ENCODE assay signal across 8 mouse cellular contexts in the genomic region with DNA sequence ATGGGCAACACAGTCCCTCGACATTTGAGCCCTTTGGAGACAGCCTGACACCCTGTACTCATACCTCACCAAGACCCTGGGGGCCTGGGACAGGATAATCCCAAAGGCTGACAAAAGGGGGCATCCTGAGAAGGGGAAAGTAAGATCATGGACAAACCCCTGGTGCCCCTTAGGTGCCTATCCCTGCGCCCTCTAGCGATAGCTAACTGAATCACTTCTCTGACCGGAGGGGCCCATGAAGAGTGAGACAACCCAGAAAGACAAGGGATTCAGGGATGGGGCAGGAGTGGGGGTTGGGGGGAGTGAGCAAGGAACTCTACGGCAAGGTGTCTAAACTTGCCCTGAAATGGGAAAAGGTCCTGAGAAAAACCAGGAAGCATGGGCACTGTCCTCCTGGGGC. TPM values are rescaled to one million over a fixed set of nuclear protein-coding genes. Genes with fewer than 3 reads are reported as not detected.
A peak's percentile ranks its signal among the peaks of the same experiment; 100 is the strongest.
DNase-seq lines count a peak whose midpoint lies in the region; ATAC-seq and TF ChIP-seq lines count a peak whose summit lies in the region.

No protein-coding gene starts in this region.

- ATAC-seq in hindbrain, postnatal 0 days: no peak
- no peak for ATAC-seq in hindbrain, embryonic 14.5 days (ENCODE audit: low FRiP score)

- H3K4me2 ChIP-seq in hindbrain, postnatal 0 days (ENCODE audit: low read depth, low read length): no peak overlapping the region
- no peak overlapping the region for H3K4me2 ChIP-seq in hindbrain, embryonic 14.5 days (replicated peaks)

- H3K4me1 ChIP-seq in hindbrain, postnatal 0 days (ENCODE audit: insufficient read depth, low read length): peaks cover 9% of the 10 kb centered on the region; the same call in 1 of the 2 replicates
- H3K4me1 ChIP-seq in hindbrain, embryonic 14.5 days (replicated peaks; ENCODE audit: control insufficient read depth, insufficient read depth, low read length): peaks cover 10% of the 10 kb centered on the region
- H3K4me1 ChIP-seq in ES-Bruce4 (ENCODE audit: control insufficient read depth, insufficient read depth, low read length): no peaks in the 10 kb centered on the region

- 0 out of 2 replicates have a peak, but pooled peaks cover 7% of the 10 kb centered on the region for H3K27me3 ChIP-seq in hindbrain, postnatal 0 days (ENCODE audit: insufficient read depth, low read length)
- peaks cover 59% of the 10 kb centered on the region for H3K27me3 ChIP-seq in hindbrain, embryonic 14.5 days (ENCODE audit: control insufficient read depth, insufficient read depth, low read length)
- peaks cover 17% of the 10 kb centered on the region for H3K27me3 ChIP-seq in C2C12 (ENCODE audit: control insufficient read depth, insufficient read depth, insufficient read length)
- H3K27me3 ChIP-seq in ES-Bruce4 (ENCODE audit: control insufficient read depth, insufficient read depth, low read length, poor library complexity, severe bottlenecking): 0 out of 2 replicates have a peak, but pooled peaks cover 3% of the 10 kb centered on the region

- TF ChIP-seq POLR2A in ES-Bruce4 (IDR thresholded peaks at IDR 0.05; ENCODE audit: insufficient read depth, low read length): no peak

- peak; percentile 76 for TF ChIP-seq CTCF in hindbrain, postnatal 0 days (IDR thresholded peaks at IDR 0.05; ENCODE audit: low read depth)
- TF ChIP-seq CTCF in C2C12 (IDR thresholded peaks at IDR 0.05; ENCODE audit: control insufficient read depth, insufficient read depth, insufficient read length): peak; percentile 25
- peak; percentile 66 for TF ChIP-seq CTCF in ES-Bruce4 (IDR thresholded peaks at IDR 0.05; ENCODE audit: low read depth, low read length)

- H3K79me2 ChIP-seq in C2C12 (ENCODE audit: control insufficient read depth, insufficient read depth): no peaks in the 10 kb centered on the region

- H3K9me3 ChIP-seq in hindbrain, postnatal 0 days (ENCODE audit: low read length): no peaks in the 10 kb centered on the region
- no peaks in the 10 kb centered on the region for H3K9me3 ChIP-seq in hindbrain, embryonic 14.5 days (ENCODE audit: control insufficient read depth, low read length)
- H3K9me3 ChIP-seq in ES-Bruce4 (replicated peaks; ENCODE audit: control insufficient read depth, insufficient read depth, low read length, poor library complexity, severe bottlenecking): no peaks in the 10 kb centered on the region

- H3K4me3 ChIP-seq in hindbrain, postnatal 0 days (ENCODE audit: low read length): no peak overlapping the region
- H3K4me3 ChIP-seq in hindbrain, embryonic 14.5 days (replicated peaks; ENCODE audit: low read length): no peak overlapping the region
- H3K4me3 ChIP-seq in C2C12 (ENCODE audit: insufficient read depth, poor library complexity, severe bottlenecking) (no peak overlapping the region), ES-Bruce4 (ENCODE audit: low read depth, low read length) (no peak overlapping the region)

- H3K79me3 ChIP-seq in C2C12 (ENCODE audit: low read depth): no peaks in the 10 kb centered on the region

- TF ChIP-seq EP300 in ES-Bruce4 (IDR thresholded peaks at IDR 0.05; ENCODE audit: insufficient read depth, low read depth, low read length): no peak

- no peak overlapping the region for H3K9ac ChIP-seq in hindbrain, postnatal 0 days (replicated peaks; ENCODE audit: low read length)
- H3K9ac ChIP-seq in hindbrain, embryonic 14.5 days: no peak overlapping the region
- H3K9ac ChIP-seq in ES-Bruce4 (ENCODE audit: low read depth, poor library complexity, severe bottlenecking): no peak overlapping the region

- 17% methylated on average over 5 of the region's 5 CpGs for WGBS in hindbrain, postnatal 0 days
- WGBS in hindbrain, embryonic 14.5 days: 17% methylated on average over 5 of the region's 5 CpGs

- no peak for DNase-seq in hindbrain, postnatal 0 days (ENCODE audit: low spot score)
- DNase-seq in hindbrain, embryonic 14.5 days (ENCODE audit: low spot score): no peak
- peak; percentile 52 for DNase-seq in kidney, postnatal 10 days
- DNase-seq in ovary, postnatal 14 days (ENCODE audit: low spot score): no peak
- no peak for DNase-seq in testis, postnatal 10 days (ENCODE audit: low spot score)
- no peak for DNase-seq in urinary bladder, postnatal 25 days (ENCODE audit: low spot score)

- no peak overlapping the region for H3K27ac ChIP-seq in hindbrain, postnatal 0 days
- H3K27ac ChIP-seq in hindbrain, embryonic 14.5 days: no peak overlapping the region
- H3K27ac ChIP-seq in ES-Bruce4 (ENCODE audit: insufficient read depth, low read length): no peak overlapping the region

- H3K36me3 ChIP-seq in hindbrain, postnatal 0 days (ENCODE audit: insufficient read depth, low read length): no peaks in the 10 kb centered on the region
- H3K36me3 ChIP-seq in hindbrain, embryonic 14.5 days (replicated peaks; ENCODE audit: control insufficient read depth, insufficient read depth): no peaks in the 10 kb centered on the region
- no peaks in the 10 kb centered on the region for H3K36me3 ChIP-seq in C2C12 (ENCODE audit: control insufficient read depth, insufficient read depth)
- H3K36me3 ChIP-seq in ES-Bruce4 (ENCODE audit: control insufficient read depth, insufficient read depth, low read length, poor library complexity, severe bottlenecking): no peaks in the 10 kb centered on the region

- no peak overlapping the region for H3ac ChIP-seq in C2C12 (ENCODE audit: control insufficient read depth, insufficient read length, low read depth)

TF ChIP-seq in C2C12, 6 proteins besides CTCF, POLR2A, EP300 and RAD21:
- TF ChIP-seq MYOD1 (IDR thresholded peaks at IDR 0.05; ENCODE audit: control insufficient read depth, insufficient read length, low read depth): no peak
- TF ChIP-seq USF1 (IDR thresholded peaks at IDR 0.05; ENCODE audit: low read depth): no peak
- TF ChIP-seq MYOG (IDR thresholded peaks at IDR 0.05; ENCODE audit: control insufficient read depth, extremely low read depth, insufficient read length): no peak
- TF ChIP-seq FOSL1 (IDR thresholded peaks at IDR 0.05; ENCODE audit: insufficient read depth, low read length, poor library complexity, severe bottlenecking): no peak
- TF ChIP-seq MAX (IDR thresholded peaks at IDR 0.05): no peak
- TF ChIP-seq CEBPB (IDR thresholded peaks at IDR 0.05; ENCODE audit: low read depth): no peak

RNA-seq across cellular contexts. Expression of a gene that starts 14.8 kb away (rescaled TPM):
- 78.9 and 90.5 TPM in 2 replicates for total RNA-seq in hindbrain, postnatal 0 days (2014; rRNA removed)
- polyA plus RNA-seq in hindbrain, postnatal 0 days (2015; fragmentation: Nextera tagmentation; extraction: Ambion mirVana): 32.5 and 33.1 TPM in 2 replicates
- polyA plus RNA-seq in hindbrain, embryonic 14.5 days (2014; fragmentation: Nextera tagmentation; extraction: Ambion mirVana): 22.5 and 26.6 TPM in 2 replicates
- polyA plus RNA-seq in C2C12 (2012; fragmentation: generic; extraction: Trizol) (4.4 TPM), ES-Bruce4 (2011; ENCODE audit: insufficient read depth, insufficient read length, low read depth, missing spikeins) (0.46 TPM in 2 replicates)

Comparison
In these comparisons a context has a peak if more than half of its experiments do, and no peak if none do; other contexts are left out.
1. CTCF ChIP-seq: peak in every context shown above with its lines; median percentile 76 in hindbrain, postnatal 0 days; 66 in ES-Bruce4; 25 in C2C12.